Mouse (Mus musculus) kidney, postnatal 0 days (tissue): ENCODE measurements around the gene Gm39115. TPM values are rescaled to one million over a fixed set of nuclear protein-coding genes. Genes with fewer than 3 reads are reported as not detected.
"Not testable (repeated sequence)": the region's sequence is repeated elsewhere in the genome, so short reads cannot be mapped to it uniquely, and the experiment has no call there.

Source experiments
- ATAC-seq: fragments of 200-750 bp; cut with Nextera tagmentation; replicated peaks from 2 replicates; pipeline ENCODE4 v1.8.0; 2017; ENCODE audit warnings: low read depth, moderate number of reproducible peaks, moderate TSS enrichment, moderate library complexity; ENCODE audit not compliant: low FRiP score
- DNase-seq: peaks from one replicate; pipeline ENCODE4 v3.0.0-alpha.2; 2016; ENCODE audit warnings: low spot score
- H3K27ac ChIP-seq: fragments of 300-500 bp; sonication (generic); 2 replicates; pipeline ENCODE4 v1.5.1; 2014; ENCODE audit warnings: mild to moderate bottlenecking
- H3K27me3 ChIP-seq: fragments of 300-500 bp; sonication (generic); 2 replicates; pipeline ENCODE4 v1.6.1; 2014; ENCODE audit warnings: low read length, mixed read lengths; ENCODE audit not compliant: insufficient read depth
- H3K36me3 ChIP-seq: fragments of 300-500 bp; sonication (generic); 2 replicates; pipeline ENCODE4 v1.6.1; 2014; ENCODE audit warnings: low read length, mixed read lengths; ENCODE audit not compliant: insufficient read depth
- H3K4me1 ChIP-seq: fragments of 300-500 bp; sonication (generic); replicated peaks from 2 replicates; pipeline ENCODE4 v1.6.1; 2014; ENCODE audit warnings: antibody characterized with exemption, low read length, mixed read lengths; ENCODE audit not compliant: insufficient read depth
- H3K4me2 ChIP-seq: fragments of 300-500 bp; sonication (generic); 2 replicates; pipeline ENCODE4 v1.6.1; 2014; ENCODE audit warnings: mild to moderate bottlenecking, low read length, moderate library complexity, mixed read lengths
- H3K4me3 ChIP-seq: fragments of 300-500 bp; sonication (generic); replicated peaks from 2 replicates; pipeline ENCODE4 v1.5.1; 2014; ENCODE audit warnings: low read depth, low read length
- H3K9ac ChIP-seq: fragments of 300-500 bp; sonication (generic); 2 replicates; pipeline ENCODE4 v1.6.1; 2014; ENCODE audit warnings: low read depth, low read length
- H3K9me3 ChIP-seq: fragments of 300-500 bp; sonication (generic); replicated peaks from 2 replicates; pipeline ENCODE4 v1.6.1; 2016; ENCODE audit warnings: low read length, inconsistent platforms, mixed read lengths
- CTCF ChIP-seq: IDR thresholded peaks from 2 replicates; pipeline ENCODE4 v1.5.1; 2016; ENCODE audit warnings: antibody characterized with exemption, low read depth, mild to moderate bottlenecking, moderate library complexity
- WGBS: fragments of 180-500 bp; shearing (Covaris S2); extraction: QIAGEN DNeasy Blood & Tissue Kit; methylation state at CpG from one replicate; pipeline ENCODE4 v1.1.7; 2014; 5-methylcytosine and 5-hydroxymethylcytosine counted together
- polyA plus RNA-seq: library from polyadenylated mRNA; unstranded; fragments of >200 nt; fragmentation: Nextera tagmentation; extraction: Ambion mirVana; gene quantifications from 2 replicates; pipeline ENCODE4 v1.2.1, GENCODE M21; 2015

Gm39115 gene
- polyA plus RNA-seq, 1 experiment from 2014 or later, result not detected

DNA sequence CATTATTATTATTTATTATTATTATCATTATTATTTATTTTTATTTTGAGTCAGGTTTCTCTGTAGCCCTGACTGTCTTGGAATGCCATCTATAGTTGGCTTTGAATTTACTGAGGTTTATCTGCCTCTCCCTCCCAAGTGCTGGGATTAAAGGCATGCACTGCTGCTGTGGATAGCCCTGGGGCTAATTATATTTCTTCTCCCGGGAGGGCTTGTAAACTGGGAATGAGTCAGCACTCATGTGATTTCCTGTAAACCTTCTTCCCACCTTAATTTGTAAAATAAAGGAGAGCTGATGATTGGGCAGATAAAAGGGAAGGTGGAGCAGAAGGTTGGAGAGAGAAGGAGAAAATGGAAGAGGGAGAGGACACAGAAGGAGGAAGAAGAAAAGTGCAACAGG lies 4.9 kb upstream of the Gm39115 start:
- no peaks in the 10 kb centered on the region for H3K4me1 ChIP-seq
- no peaks in the 10 kb centered on the region for H3K9me3 ChIP-seq
- ATAC-seq (no peak), DNase-seq (no peak)
- no peak overlapping the region for H3K4me2 ChIP-seq
- no peaks in the 10 kb centered on the region for H3K36me3 ChIP-seq
- no peaks in the 10 kb centered on the region for H3K27me3 ChIP-seq
- H3K4me3 ChIP-seq, result no peak overlapping the region
- H3K27ac ChIP-seq, result no peak overlapping the region
- no peak for TF ChIP-seq CTCF
- WGBS, result 0% methylated on average over 1 of the region's 1 CpGs
- H3K9ac ChIP-seq, result no peak overlapping the region

DNA sequence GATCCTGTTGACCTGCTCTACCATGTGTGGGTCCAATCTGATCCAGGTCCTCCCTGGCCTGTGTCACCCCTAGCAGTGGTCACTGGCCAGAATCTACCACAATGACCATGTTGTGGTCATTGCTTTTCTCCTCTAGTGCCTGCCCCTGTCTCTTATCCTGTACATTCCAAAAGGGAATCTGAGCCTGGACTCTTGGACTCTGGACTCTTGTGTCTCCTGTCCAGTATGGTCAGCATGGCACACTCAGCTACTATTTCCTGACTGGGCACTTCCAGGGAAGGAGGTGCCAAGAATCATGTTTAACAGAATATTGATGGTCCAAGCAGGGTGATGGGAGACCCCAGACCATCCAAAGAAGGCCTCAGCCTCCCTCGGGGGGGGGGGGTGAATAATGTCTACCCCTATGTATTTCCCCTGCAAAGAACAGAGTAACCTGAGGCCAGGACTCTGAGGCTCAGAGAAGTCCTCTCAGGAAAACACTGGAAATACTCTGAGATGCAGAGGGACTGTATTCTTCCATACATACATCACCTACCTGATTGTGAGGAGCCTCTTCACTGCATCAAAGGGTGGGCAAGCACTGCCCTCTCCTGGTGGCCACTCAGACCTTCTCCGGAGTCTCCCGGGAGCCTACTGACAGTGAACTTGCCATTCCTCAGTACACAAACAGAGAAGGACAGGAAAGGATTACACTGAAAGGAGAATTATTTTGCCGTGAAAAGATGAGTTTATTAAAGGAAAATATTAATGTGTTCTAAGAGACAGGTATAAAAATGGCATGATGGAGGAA lies 1.4 kb downstream of the Gm39115 start:
- Histone ChIP-seq H3K27ac (no peak overlapping the region), H3K4me2 (no peak overlapping the region), H3K27me3 (no peaks in the 10 kb centered on the region), H3K36me3 (no peaks in the 10 kb centered on the region), H3K9me3 (no peaks in the 10 kb centered on the region), H3K4me3 (no peak overlapping the region), H3K9ac (no peak overlapping the region), H3K4me1 (no peaks in the 10 kb centered on the region)
- DNase-seq (peak; percentile 22), ATAC-seq (no peak)
- TF ChIP-seq CTCF, result peak; percentile 62
- 56% methylated on average over 4 of the region's 4 CpGs for WGBS

DNA sequence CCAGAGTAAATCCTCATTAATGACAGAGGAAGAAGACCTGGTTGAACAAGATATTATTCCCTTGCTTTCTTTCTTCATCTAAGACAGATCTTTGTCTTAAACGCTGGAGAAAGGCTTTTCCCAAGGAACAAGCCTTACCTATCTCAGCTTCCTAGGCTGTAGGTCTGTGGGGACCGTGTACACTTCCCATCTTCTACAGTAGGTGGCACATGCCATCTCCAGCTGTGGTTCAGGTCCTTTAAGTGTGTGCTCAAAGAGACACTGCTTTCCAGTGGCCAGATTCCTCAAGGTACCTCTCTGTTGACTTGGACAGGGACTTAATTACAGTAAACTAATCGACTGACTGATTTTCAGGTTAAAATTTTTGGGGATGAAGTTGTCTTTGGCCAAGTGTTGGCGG lies 7.0 kb downstream of the Gm39115 start:
- DNase-seq (peak; percentile 11), ATAC-seq (no peak)
- peak; percentile 37; the same call in 1 of the 2 replicates for TF ChIP-seq CTCF
- Histone ChIP-seq H3K9ac (no peak overlapping the region), H3K27me3 (no peaks in the 10 kb centered on the region), H3K9me3 (no peaks in the 10 kb centered on the region), H3K4me3 (no peak overlapping the region), H3K27ac (no peak overlapping the region), H3K4me1 (no peaks in the 10 kb centered on the region), H3K4me2 (no peak overlapping the region), H3K36me3 (no peaks in the 10 kb centered on the region)
- 62% methylated on average over 4 of the region's 4 CpGs for WGBS

DNA sequence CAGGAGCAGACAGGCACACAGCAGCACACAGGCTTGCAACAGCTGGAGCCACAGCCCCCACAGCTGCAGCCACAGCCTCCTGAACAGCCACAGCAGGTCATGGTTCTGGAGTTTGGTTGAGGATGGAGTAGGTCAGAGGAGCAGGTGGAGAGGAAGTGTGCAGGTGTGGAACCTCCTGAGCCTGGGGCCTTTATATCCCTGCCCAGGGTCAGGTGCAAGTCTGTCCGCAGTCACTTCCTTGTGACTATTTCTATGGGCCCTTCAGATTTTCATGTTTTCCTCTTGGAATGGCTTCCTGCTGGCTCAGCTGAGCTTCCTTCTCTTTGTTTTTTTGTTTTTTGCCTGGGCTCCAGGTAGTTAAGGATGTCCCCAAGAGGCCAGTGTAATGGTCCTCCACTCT lies 15.2 kb downstream of the Gm39115 start, which contains the start of gene Gm45618:
Gm45618 (minus strand) TSS at position 101 of the 400 bp plus-strand sequence.
- H3K4me1 ChIP-seq, DNase-seq, H3K9ac ChIP-seq, ATAC-seq, H3K4me3 ChIP-seq, H3K27ac ChIP-seq, H3K27me3 ChIP-seq, H3K36me3 ChIP-seq, H3K9me3 ChIP-seq, H3K4me2 ChIP-seq: not testable (repeated sequence)
- 80% methylated on average over 1 of the region's 1 CpGs for WGBS

DNA sequence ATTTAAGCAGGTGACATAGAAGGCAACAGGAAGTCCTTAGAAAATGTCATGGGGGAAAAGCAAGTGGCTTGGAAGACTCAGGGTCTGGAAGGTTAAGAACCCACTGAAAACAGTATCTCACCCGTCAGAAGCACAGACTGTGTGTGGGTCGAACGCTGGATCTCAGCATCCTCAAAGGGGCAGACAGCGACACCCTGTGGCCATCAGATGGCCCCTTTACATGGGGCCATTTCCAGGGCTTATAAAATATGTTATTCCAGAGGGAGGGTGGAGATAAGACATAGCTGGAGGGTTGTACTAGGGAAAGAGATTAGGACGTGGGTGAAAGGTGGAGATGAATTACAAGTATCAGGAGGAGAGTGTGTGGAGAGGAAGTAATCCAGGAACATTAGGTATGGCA lies 16.2 kb downstream of the Gm39115 start:
- TF ChIP-seq CTCF, result peak; percentile 55
- ATAC-seq (no peak), DNase-seq (no peak)
- no peak overlapping the region for H3K27ac ChIP-seq
- H3K36me3 ChIP-seq, result no peaks in the 10 kb centered on the region
- H3K27me3 ChIP-seq, result no peaks in the 10 kb centered on the region
- no peaks in the 10 kb centered on the region for H3K9me3 ChIP-seq
- 16% methylated on average over 5 of the region's 5 CpGs for WGBS
- H3K9ac ChIP-seq, result no peak overlapping the region
- H3K4me2 ChIP-seq, result no peak overlapping the region
- no peak overlapping the region for H3K4me3 ChIP-seq
- H3K4me1 ChIP-seq, result no peaks in the 10 kb centered on the region

DNA sequence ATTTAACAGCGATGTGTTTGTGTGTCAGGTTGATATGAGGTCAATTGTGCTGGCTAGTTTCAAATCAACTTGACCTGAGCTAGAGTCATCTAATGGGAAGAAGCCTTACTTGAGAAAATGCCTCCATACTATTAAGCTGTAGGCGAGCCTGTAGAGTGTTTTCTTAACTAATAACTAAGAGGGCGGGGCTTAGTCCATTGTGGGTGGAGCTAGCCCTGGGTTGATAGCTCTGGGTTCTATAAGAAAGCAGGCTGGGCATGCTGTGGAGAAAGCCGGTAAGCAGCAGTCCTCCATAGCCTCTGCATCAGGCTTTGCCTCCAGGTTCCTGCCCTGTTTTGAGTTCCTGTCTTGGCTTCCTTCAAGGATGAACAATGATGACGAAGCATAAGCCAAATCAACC lies 31.1 kb downstream of the Gm39115 start:
- DNase-seq (no peak), ATAC-seq (no peak)
- Histone ChIP-seq H3K9ac (no peak overlapping the region), H3K27me3 (no peaks in the 10 kb centered on the region), H3K27ac (no peak overlapping the region), H3K4me1 (no peaks in the 10 kb centered on the region), H3K4me2 (no peak overlapping the region), H3K4me3 (no peak overlapping the region), H3K9me3 (no peaks in the 10 kb centered on the region), H3K36me3 (no peaks in the 10 kb centered on the region)
- TF ChIP-seq CTCF, result no peak
- WGBS, result 56% methylated on average over 5 of the region's 5 CpGs
